Mouse (Mus musculus) heart, postnatal 0 days (tissue): Measurements from ENCODE around the gene Zbtb32.

Source experiments
- CTCF ChIP-seq: IDR thresholded peaks from 2 replicates; pipeline ENCODE4 v1.5.1; 2016; ENCODE audit warnings: antibody characterized with exemption, control low read depth, low read depth
- EP300 ChIP-seq: IDR thresholded peaks from 2 replicates; pipeline ENCODE4 v1.6.1; 2016; ENCODE audit warnings: antibody characterized with exemption, low read depth

- TF ChIP-seq CTCF: peak; percentile 42
- no peak for TF ChIP-seq EP300
These were observed 20.5 kb upstream of the Zbtb32 start for GRCm38 (mm10) chr7:30619202-30619601.
